Comparison of ENCODE assay signal across 30 mouse cellular contexts in the genomic region with DNA sequence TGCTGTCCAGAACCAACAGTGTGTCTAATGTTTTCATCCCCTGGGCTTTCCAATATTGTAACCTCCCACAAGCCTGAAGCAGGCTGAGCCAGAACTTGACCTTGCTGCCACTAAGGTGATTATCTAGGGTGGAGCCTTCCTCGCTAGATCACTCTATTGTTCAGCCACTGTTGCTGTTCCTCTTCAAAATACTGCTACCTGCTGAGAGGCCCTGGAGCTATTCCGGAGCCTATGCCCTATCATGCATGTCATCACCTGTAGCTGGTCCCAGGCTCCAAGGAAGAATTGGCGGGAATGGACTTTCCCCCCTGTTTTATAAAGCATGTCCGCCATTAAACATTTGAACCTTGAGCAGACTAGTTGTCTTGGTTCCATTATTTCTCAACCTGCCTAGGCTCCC. TPM values are rescaled to one million over a fixed set of nuclear protein-coding genes. Genes with fewer than 3 reads are reported as not detected.
"Had no signal": no experiment of that assay in that cellular context is flagged by ENCODE, and none has a peak within 500 bp of the region (broad histone marks: within the 10 kb centered on the region; RNA-seq: fewer than 3 reads in every experiment).

No protein-coding gene starts in this region.

RNA-seq across cellular contexts. Expression of a gene that starts 7.8 kb away (rescaled TPM):
- polyA plus RNA-seq: limb, embryonic 10.5 days; limb, embryonic 11.5 days; limb, embryonic 12.5 days; limb, embryonic 13.5 days; limb, embryonic 14.5 days; limb, embryonic 15.5 days; liver, adult 2 months; liver, embryonic 11.5 days; liver, embryonic 12.5 days; liver, embryonic 13.5 days; liver, embryonic 14.5 days; liver, embryonic 15.5 days; liver, embryonic 16.5 days; liver, postnatal 0 days; lung, adult 2 months; lung, embryonic 14.5 days; lung, embryonic 15.5 days; lung, embryonic 16.5 days; lung, postnatal 0 days; macrophage; midbrain, embryonic 10.5 days; midbrain, embryonic 11.5 days; midbrain, embryonic 12.5 days; midbrain, embryonic 13.5 days; midbrain, embryonic 14.5 days; midbrain, embryonic 15.5 days; midbrain, embryonic 16.5 days; midbrain, postnatal 0 days; neural tube, embryonic 11.5 days; neural tube, embryonic 12.5 days had no signal

RNA-seq across cellular contexts. Expression of a gene that starts 27.4 kb away (rescaled TPM):
- polyA plus RNA-seq: liver, adult 2 months; liver, embryonic 12.5 days; liver, embryonic 15.5 days; liver, embryonic 16.5 days; liver, postnatal 0 days; lung, postnatal 0 days; macrophage; midbrain, embryonic 10.5 days; midbrain, embryonic 12.5 days; midbrain, embryonic 13.5 days; midbrain, postnatal 0 days had no signal

RNA-seq across cellular contexts. Expression of a gene that starts 27.8 kb away (rescaled TPM):
- polyA plus RNA-seq: limb, embryonic 10.5 days; limb, embryonic 11.5 days; limb, embryonic 12.5 days; limb, embryonic 13.5 days; limb, embryonic 14.5 days; limb, embryonic 15.5 days; liver, adult 2 months; liver, embryonic 11.5 days; liver, embryonic 12.5 days; liver, embryonic 13.5 days; liver, embryonic 14.5 days; liver, embryonic 15.5 days; liver, embryonic 16.5 days; liver, postnatal 0 days; lung, adult 2 months; lung, embryonic 14.5 days; lung, embryonic 15.5 days; lung, embryonic 16.5 days; lung, postnatal 0 days; macrophage; midbrain, embryonic 10.5 days; midbrain, embryonic 11.5 days; midbrain, embryonic 12.5 days; midbrain, embryonic 13.5 days; midbrain, embryonic 14.5 days; midbrain, embryonic 15.5 days; midbrain, embryonic 16.5 days; midbrain, postnatal 0 days; neural tube, embryonic 11.5 days; neural tube, embryonic 12.5 days had no signal

RNA-seq across cellular contexts. Expression of a gene that starts 38.6 kb away (rescaled TPM):
- polyA plus RNA-seq: limb, embryonic 10.5 days; limb, embryonic 11.5 days; limb, embryonic 12.5 days; limb, embryonic 13.5 days; limb, embryonic 14.5 days; limb, embryonic 15.5 days; liver, adult 2 months; liver, embryonic 11.5 days; liver, embryonic 12.5 days; liver, embryonic 13.5 days; liver, embryonic 14.5 days; liver, embryonic 15.5 days; liver, embryonic 16.5 days; liver, postnatal 0 days; lung, adult 2 months; lung, embryonic 14.5 days; lung, embryonic 15.5 days; lung, embryonic 16.5 days; lung, postnatal 0 days; macrophage; midbrain, embryonic 10.5 days; midbrain, embryonic 11.5 days; midbrain, embryonic 12.5 days; midbrain, embryonic 13.5 days; midbrain, embryonic 14.5 days; midbrain, embryonic 15.5 days; midbrain, embryonic 16.5 days; midbrain, postnatal 0 days; neural tube, embryonic 11.5 days; neural tube, embryonic 12.5 days had no signal

RNA-seq across cellular contexts. Expression of a gene that starts 48.7 kb away (rescaled TPM):
- polyA plus RNA-seq: limb, embryonic 10.5 days; limb, embryonic 11.5 days; limb, embryonic 12.5 days; limb, embryonic 13.5 days; limb, embryonic 14.5 days; limb, embryonic 15.5 days; liver, adult 2 months; liver, embryonic 11.5 days; liver, embryonic 12.5 days; liver, embryonic 13.5 days; liver, embryonic 14.5 days; liver, embryonic 15.5 days; liver, embryonic 16.5 days; liver, postnatal 0 days; lung, adult 2 months; lung, embryonic 14.5 days; lung, embryonic 15.5 days; lung, embryonic 16.5 days; lung, postnatal 0 days; macrophage; midbrain, embryonic 10.5 days; midbrain, embryonic 11.5 days; midbrain, embryonic 12.5 days; midbrain, embryonic 13.5 days; midbrain, embryonic 14.5 days; midbrain, embryonic 15.5 days; midbrain, embryonic 16.5 days; midbrain, postnatal 0 days; neural tube, embryonic 11.5 days; neural tube, embryonic 12.5 days had no signal
